Mouse (Mus musculus): ENCODE results near the gene Spsb1. TPM values are rescaled to one million over a fixed set of nuclear protein-coding genes. Genes with fewer than 3 reads are reported as not detected.
A peak's percentile ranks its signal among the peaks of the same experiment; 100 is the strongest.

Spsb1 gene
- polyA plus RNA-seq, 1 experiment from 2014 or later = 7.5 TPM

- H3K9ac ChIP-seq (ENCODE audit: low read length) = no peak overlapping the region
- ATAC-seq (replicated peaks; ENCODE audit: low FRiP score) (no peak), DNase-seq (ENCODE audit: low spot score) (no peak)
- no peaks in the 10 kb centered on the region for H3K4me1 ChIP-seq (replicated peaks; ENCODE audit: control insufficient read depth, insufficient read depth, low read length)
- no peak overlapping the region for H3K27ac ChIP-seq (ENCODE audit: low read depth, low read length)
- no peak overlapping the region for H3K4me3 ChIP-seq (ENCODE audit: low read depth, low read length)
- no peaks in the 10 kb centered on the region for H3K27me3 ChIP-seq (ENCODE audit: control insufficient read depth, insufficient read depth, low read length)
- H3K36me3 ChIP-seq (ENCODE audit: control insufficient read depth, insufficient read depth, low read length) = no peaks in the 10 kb centered on the region
- no peaks in the 10 kb centered on the region for H3K9me3 ChIP-seq (ENCODE audit: control insufficient read depth, low read length)
- WGBS = 75% methylated on average over 18 of the region's 18 CpGs
- no peak overlapping the region for H3K4me2 ChIP-seq (ENCODE audit: low read depth, low read length, severe bottlenecking)
These were observed 68.3 kb downstream of the Spsb1 start for GRCm38 (mm10) chr4:149886298-149887271.

- WGBS = 88% methylated on average over 10 of the region's 10 CpGs
These were observed 70.9 kb downstream of the Spsb1 start for GRCm38 (mm10) chr4:149883990-149884389.

GRCm38 (mm10) chr4:149882139-149882916 is 72.5 kb downstream of the Spsb1 start:
- Histone ChIP-seq H3K9ac (ENCODE audit: low read length) (no peak overlapping the region), H3K4me2 (ENCODE audit: low read depth, low read length, severe bottlenecking) (no peak overlapping the region), H3K4me1 (replicated peaks; ENCODE audit: control insufficient read depth, insufficient read depth, low read length) (no peaks in the 10 kb centered on the region; the same call in 1 of the 2 replicates), H3K9me3 (ENCODE audit: control insufficient read depth, low read length) (no peaks in the 10 kb centered on the region), H3K27ac (ENCODE audit: low read depth, low read length) (no peak overlapping the region), H3K4me3 (ENCODE audit: low read depth, low read length) (no peak overlapping the region), H3K36me3 (ENCODE audit: control insufficient read depth, insufficient read depth, low read length) (no peaks in the 10 kb centered on the region), H3K27me3 (ENCODE audit: control insufficient read depth, insufficient read depth, low read length) (no peaks in the 10 kb centered on the region)
- 90% methylated on average over 17 of the region's 17 CpGs for WGBS
- no peak for DNase-seq (ENCODE audit: low spot score)
- ATAC-seq (replicated peaks; ENCODE audit: low FRiP score) = no peak

More at GRCm38 (mm10) chr4:149883990-149884389, 70.9 kb downstream of the Spsb1 start:
- Histone ChIP-seq H3K4me2 (ENCODE audit: low read depth, low read length, severe bottlenecking) (no peak overlapping the region), H3K27ac (ENCODE audit: low read depth, low read length) (no peak overlapping the region), H3K27me3 (ENCODE audit: control insufficient read depth, insufficient read depth, low read length) (no peaks in the 10 kb centered on the region), H3K9me3 (ENCODE audit: control insufficient read depth, low read length) (no peaks in the 10 kb centered on the region), H3K9ac (ENCODE audit: low read length) (no peak overlapping the region), H3K4me1 (replicated peaks; ENCODE audit: control insufficient read depth, insufficient read depth, low read length) (no peaks in the 10 kb centered on the region), H3K36me3 (ENCODE audit: control insufficient read depth, insufficient read depth, low read length) (no peaks in the 10 kb centered on the region), H3K4me3 (ENCODE audit: low read depth, low read length) (no peak overlapping the region)
- no peak for DNase-seq (ENCODE audit: low spot score)
- no peak for ATAC-seq (replicated peaks; ENCODE audit: low FRiP score)

- Histone ChIP-seq H3K27ac (ENCODE audit: low read depth, low read length) (no peak overlapping the region), H3K27me3 (ENCODE audit: control insufficient read depth, insufficient read depth, low read length) (no peaks in the 10 kb centered on the region), H3K36me3 (ENCODE audit: control insufficient read depth, insufficient read depth, low read length) (no peaks in the 10 kb centered on the region), H3K4me2 (ENCODE audit: low read depth, low read length, severe bottlenecking) (no peak overlapping the region), H3K4me3 (ENCODE audit: low read depth, low read length) (no peak overlapping the region), H3K4me1 (replicated peaks; ENCODE audit: control insufficient read depth, insufficient read depth, low read length) (no peaks in the 10 kb centered on the region; the same call in 1 of the 2 replicates), H3K9ac (ENCODE audit: low read length) (no peak overlapping the region), H3K9me3 (ENCODE audit: control insufficient read depth, low read length) (no peaks in the 10 kb centered on the region)
- ATAC-seq (replicated peaks; ENCODE audit: low FRiP score) (no peak), DNase-seq (ENCODE audit: low spot score) (no peak)
- WGBS = 74% methylated on average over 5 of the region's 5 CpGs
These were observed 73.9 kb downstream of the Spsb1 start for GRCm38 (mm10) chr4:149880908-149881307.

- ATAC-seq (replicated peaks; ENCODE audit: low FRiP score) (no peak), DNase-seq (ENCODE audit: low spot score) (no peak)
- Histone ChIP-seq H3K27me3 (ENCODE audit: control insufficient read depth, insufficient read depth, low read length) (no peaks in the 10 kb centered on the region), H3K9ac (ENCODE audit: low read length) (no peak overlapping the region), H3K36me3 (ENCODE audit: control insufficient read depth, insufficient read depth, low read length) (no peaks in the 10 kb centered on the region), H3K27ac (ENCODE audit: low read depth, low read length) (no peak overlapping the region), H3K9me3 (ENCODE audit: control insufficient read depth, low read length) (no peaks in the 10 kb centered on the region), H3K4me3 (ENCODE audit: low read depth, low read length) (no peak overlapping the region), H3K4me2 (ENCODE audit: low read depth, low read length, severe bottlenecking) (no peak overlapping the region), H3K4me1 (replicated peaks; ENCODE audit: control insufficient read depth, insufficient read depth, low read length) (no peaks in the 10 kb centered on the region; the same call in 1 of the 2 replicates)
- WGBS = 86% methylated on average over 11 of the region's 11 CpGs
These were observed 74.9 kb downstream of the Spsb1 start for GRCm38 (mm10) chr4:149879980-149880379.

GRCm38 (mm10) chr4:149878021-149878449 is 76.8 kb downstream of the Spsb1 start:
- no peak overlapping the region for H3K4me3 ChIP-seq (ENCODE audit: low read depth, low read length)
- no peaks in the 10 kb centered on the region; the same call in 1 of the 2 replicates for H3K4me1 ChIP-seq (replicated peaks; ENCODE audit: control insufficient read depth, insufficient read depth, low read length)
- no peak for ATAC-seq (replicated peaks; ENCODE audit: low FRiP score)
- no peak overlapping the region for H3K27ac ChIP-seq (ENCODE audit: low read depth, low read length)
- no peak overlapping the region for H3K9ac ChIP-seq (ENCODE audit: low read length)
- no peaks in the 10 kb centered on the region for H3K27me3 ChIP-seq (ENCODE audit: control insufficient read depth, insufficient read depth, low read length)
- DNase-seq (ENCODE audit: low spot score) = no peak
- no peaks in the 10 kb centered on the region for H3K36me3 ChIP-seq (ENCODE audit: control insufficient read depth, insufficient read depth, low read length)
- no peaks in the 10 kb centered on the region for H3K9me3 ChIP-seq (ENCODE audit: control insufficient read depth, low read length)
- WGBS = 58% methylated on average over 6 of the region's 6 CpGs
- no peak overlapping the region for H3K4me2 ChIP-seq (ENCODE audit: low read depth, low read length, severe bottlenecking)

- no peak overlapping the region for H3K4me3 ChIP-seq (ENCODE audit: low read depth, low read length)
- no peak overlapping the region for H3K9ac ChIP-seq (ENCODE audit: low read length)
- H3K9me3 ChIP-seq (ENCODE audit: control insufficient read depth, low read length) = no peaks in the 10 kb centered on the region
- 54% methylated on average over 3 of the region's 3 CpGs for WGBS
- H3K36me3 ChIP-seq (ENCODE audit: control insufficient read depth, insufficient read depth, low read length) = no peaks in the 10 kb centered on the region
- no peak overlapping the region for H3K27ac ChIP-seq (ENCODE audit: low read depth, low read length)
- DNase-seq (ENCODE audit: low spot score) (no peak), ATAC-seq (replicated peaks; ENCODE audit: low FRiP score) (0 out of 2 replicates have a peak, but pooled peaks have one; percentile 47)
- H3K27me3 ChIP-seq (ENCODE audit: control insufficient read depth, insufficient read depth, low read length) = no peaks in the 10 kb centered on the region
- no peaks in the 10 kb centered on the region; the same call in 1 of the 2 replicates for H3K4me1 ChIP-seq (replicated peaks; ENCODE audit: control insufficient read depth, insufficient read depth, low read length)
- H3K4me2 ChIP-seq (ENCODE audit: low read depth, low read length, severe bottlenecking) = no peak overlapping the region
These were observed 77.6 kb downstream of the Spsb1 start for GRCm38 (mm10) chr4:149877202-149877601.

- WGBS = 79% methylated on average over 6 of the region's 6 CpGs
- Histone ChIP-seq H3K4me2 (ENCODE audit: low read depth, low read length, severe bottlenecking) (no peak overlapping the region), H3K27ac (ENCODE audit: low read depth, low read length) (no peak overlapping the region), H3K4me3 (ENCODE audit: low read depth, low read length) (no peak overlapping the region), H3K9ac (ENCODE audit: low read length) (no peak overlapping the region), H3K36me3 (ENCODE audit: control insufficient read depth, insufficient read depth, low read length) (no peaks in the 10 kb centered on the region), H3K27me3 (ENCODE audit: control insufficient read depth, insufficient read depth, low read length) (no peaks in the 10 kb centered on the region), H3K9me3 (ENCODE audit: control insufficient read depth, low read length) (no peaks in the 10 kb centered on the region), H3K4me1 (replicated peaks; ENCODE audit: control insufficient read depth, insufficient read depth, low read length) (no peaks in the 10 kb centered on the region; the same call in 1 of the 2 replicates)
- ATAC-seq (replicated peaks; ENCODE audit: low FRiP score) = no peak
- no peak for DNase-seq (ENCODE audit: low spot score)
These were observed 78.1 kb downstream of the Spsb1 start for GRCm38 (mm10) chr4:149876761-149877160.
